Mouse (Mus musculus): ENCODE data around the gene Apobr. TPM values are rescaled to one million over a fixed set of nuclear protein-coding genes. Genes with fewer than 3 reads are reported as not detected.

The Apobr gene
- polyA plus RNA-seq, 1 experiment from 2014 or later = 0.22 TPM

DNA sequence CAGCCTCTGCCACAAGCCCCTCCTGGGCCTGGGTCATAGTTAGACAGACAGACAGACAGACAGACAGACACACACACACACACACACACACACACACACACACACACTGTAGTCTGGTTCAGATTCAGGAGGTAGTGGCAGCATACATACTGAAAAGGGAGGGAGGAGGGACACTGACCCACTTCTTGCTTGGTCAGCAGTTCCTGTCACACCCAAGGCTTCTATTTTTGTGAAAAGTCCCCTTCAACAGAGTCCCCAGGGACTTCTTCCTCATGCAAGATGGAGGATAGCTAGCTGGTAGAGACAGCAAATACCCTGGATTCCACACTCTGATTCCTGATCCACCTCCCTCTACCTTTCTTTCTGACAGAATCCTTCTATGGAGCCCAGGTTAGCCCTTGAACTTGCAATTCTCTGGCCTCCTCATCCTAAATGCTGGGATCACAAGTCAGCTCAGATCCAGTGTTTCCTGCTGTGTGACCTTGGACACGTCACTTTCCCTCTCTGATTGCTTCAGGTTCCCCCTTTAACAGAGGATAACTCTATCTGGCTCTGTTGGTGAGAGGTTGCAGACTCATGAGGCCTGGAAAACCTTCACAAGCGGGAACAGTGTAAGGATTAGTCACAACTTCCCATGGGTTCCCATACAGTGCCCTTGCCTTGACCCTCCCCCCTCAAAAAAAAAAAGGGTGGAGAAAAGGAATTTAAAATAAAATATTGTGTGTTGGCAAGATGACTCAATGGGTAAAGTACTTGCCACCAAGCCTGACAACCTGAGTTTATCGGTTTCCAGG, 41.3 kb downstream of the Apobr start:
- Histone ChIP-seq H3K36me3 (no peaks in the 10 kb centered on the region), H3K27ac (replicated peaks) (no peak overlapping the region), H3K27me3 (replicated peaks) (no peaks in the 10 kb centered on the region), H3K4me3 (replicated peaks) (no peak overlapping the region), H3K4me1 (no peaks in the 10 kb centered on the region), H3K4me2 (no peak overlapping the region), H3K9me3 (replicated peaks) (no peaks in the 10 kb centered on the region), H3K9ac (replicated peaks) (no peak overlapping the region)
- ATAC-seq (ENCODE audit: low FRiP score) = no peak
- WGBS = 87% methylated on average over 3 of the region's 3 CpGs

DNA sequence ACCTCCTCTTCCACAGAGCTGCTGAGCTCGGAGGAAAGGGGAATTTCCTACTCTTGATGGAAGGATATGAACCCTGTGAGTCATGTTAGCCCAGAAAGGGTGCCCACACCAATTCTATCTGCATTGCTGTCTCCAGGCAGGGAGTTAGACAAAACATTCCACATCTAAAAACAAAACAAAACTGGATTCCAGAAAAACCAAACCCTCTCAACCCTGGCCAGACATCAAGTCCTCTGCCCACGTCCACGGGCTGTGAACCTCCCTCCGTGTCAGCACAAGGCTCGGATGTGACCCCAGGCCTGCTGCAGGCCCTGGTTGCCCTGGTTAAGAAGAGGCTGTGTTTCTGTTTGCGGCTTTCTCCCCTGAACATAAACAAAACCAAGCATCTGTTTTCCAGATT, 43.4 kb downstream of the Apobr start:
- H3K9me3 ChIP-seq (replicated peaks) = no peaks in the 10 kb centered on the region
- WGBS = 75% methylated on average over 6 of the region's 6 CpGs
- H3K4me2 ChIP-seq = no peak overlapping the region
- no peaks in the 10 kb centered on the region for H3K27me3 ChIP-seq (replicated peaks)
- ATAC-seq (ENCODE audit: low FRiP score) = no peak
- H3K36me3 ChIP-seq = no peaks in the 10 kb centered on the region
- no peak overlapping the region for H3K9ac ChIP-seq (replicated peaks)
- H3K27ac ChIP-seq (replicated peaks) = no peak overlapping the region
- H3K4me1 ChIP-seq = no peaks in the 10 kb centered on the region
- no peak overlapping the region for H3K4me3 ChIP-seq (replicated peaks)

DNA sequence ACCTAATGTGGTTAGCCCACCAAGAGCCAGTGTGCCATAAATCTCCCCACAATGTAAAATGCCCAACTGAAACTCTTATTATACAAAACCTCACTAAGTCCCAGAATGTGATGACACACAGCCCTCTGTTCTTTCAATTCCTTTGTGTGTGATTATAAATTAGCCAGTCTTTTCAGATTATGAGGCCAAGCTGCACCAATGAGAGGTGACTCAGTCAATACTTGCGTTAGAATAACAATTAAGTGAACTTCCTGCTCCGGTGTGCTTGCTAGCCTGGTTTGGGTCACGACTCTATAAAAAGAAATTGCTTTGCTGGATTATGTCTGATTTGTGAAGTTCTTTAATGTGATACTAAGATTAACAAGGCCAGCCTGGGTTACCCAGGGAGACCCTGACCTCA, 45.2 kb downstream of the Apobr start:
- no peak overlapping the region for H3K9ac ChIP-seq (replicated peaks)
- H3K27ac ChIP-seq (replicated peaks) = no peak overlapping the region
- 7% methylated on average over 3 of the region's 3 CpGs for whole genome bisulfite sequencing
- no peak overlapping the region for H3K4me3 ChIP-seq (replicated peaks)
- no peaks in the 10 kb centered on the region for H3K4me1 ChIP-seq
- H3K27me3 ChIP-seq (replicated peaks) = no peaks in the 10 kb centered on the region
- no peaks in the 10 kb centered on the region for H3K36me3 ChIP-seq
- ATAC-seq (ENCODE audit: low FRiP score) = no peak
- H3K4me2 ChIP-seq = no peak overlapping the region
- no peaks in the 10 kb centered on the region for H3K9me3 ChIP-seq (replicated peaks)

- ATAC-seq (ENCODE audit: low FRiP score) = no peak
- H3K27me3 ChIP-seq (replicated peaks) = no peaks in the 10 kb centered on the region
- no peaks in the 10 kb centered on the region for H3K4me1 ChIP-seq
- H3K27ac ChIP-seq (replicated peaks) = no peak within 1 kb of the TSS
- H3K9ac ChIP-seq (replicated peaks) = no peak within 1 kb of the TSS
- H3K4me2 ChIP-seq = no peak within 1 kb of the TSS
- 93% methylated on average over 4 of the region's 4 CpGs for WGBS
- H3K4me3 ChIP-seq (replicated peaks) = no peak within 1 kb of the TSS
- no peaks in the 10 kb centered on the region for H3K9me3 ChIP-seq (replicated peaks)
- H3K36me3 ChIP-seq = no peaks in the 10 kb centered on the region
Measured at GRCm38 (mm10) chr7:126630824-126631518, 46.2 kb downstream of the Apobr start, which contains the start of gene Nupr1. TSS of gene Nupr1 (minus strand) at chr7:126630861.

DNA sequence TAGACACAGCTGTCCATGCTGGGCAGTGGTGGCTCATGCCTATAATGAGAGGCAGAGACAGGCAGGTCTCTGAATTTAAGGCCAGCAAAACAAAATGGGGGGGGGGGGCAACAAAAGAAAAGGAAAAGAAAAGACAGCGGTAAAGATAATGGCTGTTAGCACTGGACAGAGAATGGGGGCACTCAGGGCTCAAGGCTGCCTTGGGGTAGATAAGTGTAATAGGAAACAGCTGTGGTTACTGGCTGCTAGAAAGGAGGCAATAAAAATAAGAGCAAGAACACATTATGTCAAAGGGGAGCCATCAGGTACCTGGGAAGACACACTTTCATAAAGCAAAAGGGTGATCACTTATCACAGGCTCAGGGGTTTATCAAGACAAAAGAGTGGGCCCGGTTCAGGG, 47.7 kb downstream of the Apobr start:
- H3K27me3 ChIP-seq (replicated peaks) = no peaks in the 10 kb centered on the region
- H3K9me3 ChIP-seq (replicated peaks) = no peaks in the 10 kb centered on the region
- ATAC-seq (ENCODE audit: low FRiP score) = no peak
- no peak overlapping the region for H3K27ac ChIP-seq (replicated peaks)
- H3K4me1 ChIP-seq = no peaks in the 10 kb centered on the region
- H3K4me2 ChIP-seq = no peak overlapping the region
- no peak overlapping the region for H3K4me3 ChIP-seq (replicated peaks)
- H3K36me3 ChIP-seq = no peaks in the 10 kb centered on the region
- no peak overlapping the region for H3K9ac ChIP-seq (replicated peaks)
- WGBS = 81% methylated on average over 2 of the region's 2 CpGs

GRCm38 (mm10) chr7:126635375-126635774, 50.6 kb downstream of the Apobr start:
- H3K9me3 ChIP-seq (replicated peaks) = no peaks in the 10 kb centered on the region
- H3K4me3 ChIP-seq (replicated peaks) = no peak overlapping the region
- H3K9ac ChIP-seq (replicated peaks) = no peak overlapping the region
- H3K36me3 ChIP-seq = no peaks in the 10 kb centered on the region
- no peaks in the 10 kb centered on the region for H3K4me1 ChIP-seq
- no peak for ATAC-seq (ENCODE audit: low FRiP score)
- no peak overlapping the region for H3K27ac ChIP-seq (replicated peaks)
- H3K4me2 ChIP-seq = no peak overlapping the region
- peaks cover 6% of the 10 kb centered on the region; the same call in 1 of the 2 replicates for H3K27me3 ChIP-seq (replicated peaks)

GRCm38 (mm10) chr7:126636733-126637520, 52.2 kb downstream of the Apobr start:
- Histone ChIP-seq H3K36me3 (no peaks in the 10 kb centered on the region), H3K4me3 (replicated peaks) (no peak overlapping the region), H3K9me3 (replicated peaks) (no peaks in the 10 kb centered on the region)

More at GRCm38 (mm10) chr7:126636733-126637520, 52.2 kb downstream of the Apobr start:
- Histone ChIP-seq H3K9ac (replicated peaks) (no peak overlapping the region), H3K4me1 (no peaks in the 10 kb centered on the region), H3K27ac (replicated peaks) (no peak overlapping the region), H3K27me3 (replicated peaks) (peaks cover 6% of the 10 kb centered on the region; the same call in 1 of the 2 replicates), H3K4me2 (no peak overlapping the region)
- WGBS = 18% methylated on average over 4 of the region's 4 CpGs
- no peak for ATAC-seq (ENCODE audit: low FRiP score)

Small RNA genes within 50 kb of the gene (microRNA-seq; reads per million reads assigned to microRNA genes)
- gene Mir7059 = 1.2 reads per million

Other genes with a start within 250 kb of the Apobr start
- 0.56 and 31.7 TPM in 2 replicates for gene Lat, start 215.4 kb upstream of the Apobr start, polyA plus RNA-seq (2015; fragmentation: Nextera tagmentation; extraction: Ambion mirVana)
- 82.4 and 92.7 TPM in 2 replicates for gene Spns1, start 207.5 kb upstream of the Apobr start, polyA plus RNA-seq (2015; fragmentation: Nextera tagmentation; extraction: Ambion mirVana)
- gene Nfatc2ip, start 188.2 kb upstream of the Apobr start, polyA plus RNA-seq (2015; fragmentation: Nextera tagmentation; extraction: Ambion mirVana) = 2.4 and 2.8 TPM in 2 replicates
- 0.22 and 0.26 TPM in 2 replicates for gene Cd19, start 170.1 kb upstream of the Apobr start, polyA plus RNA-seq (2015; fragmentation: Nextera tagmentation; extraction: Ambion mirVana)
- 22.2 and 22.9 TPM in 2 replicates for gene Rabep2, start 156.2 kb upstream of the Apobr start, polyA plus RNA-seq (2015; fragmentation: Nextera tagmentation; extraction: Ambion mirVana)
- 6.5 and 12.7 TPM in 2 replicates for gene Atp2a1, start 121.8 kb upstream of the Apobr start, polyA plus RNA-seq (2015; fragmentation: Nextera tagmentation; extraction: Ambion mirVana)
- gene Sh2b1, start 109.5 kb upstream of the Apobr start, polyA plus RNA-seq (2015; fragmentation: Nextera tagmentation; extraction: Ambion mirVana) = 69.4 and 69.6 TPM in 2 replicates
- 139 and 147 TPM in 2 replicates for gene Tufm, start 97.6 kb upstream of the Apobr start, polyA plus RNA-seq (2015; fragmentation: Nextera tagmentation; extraction: Ambion mirVana)
- 66.0 and 69.5 TPM in 2 replicates for gene Atxn2l, start 81.5 kb upstream of the Apobr start, polyA plus RNA-seq (2015; fragmentation: Nextera tagmentation; extraction: Ambion mirVana)
- 178 and 194 TPM in 2 replicates for gene Eif3c, start 18.5 kb upstream of the Apobr start, polyA plus RNA-seq (2015; fragmentation: Nextera tagmentation; extraction: Ambion mirVana)
- 32.6 and 32.7 TPM in 2 replicates for gene Cln3, start 875 bp downstream of the Apobr start, polyA plus RNA-seq (2015; fragmentation: Nextera tagmentation; extraction: Ambion mirVana)
- not detected in 2 replicates for gene Il27, start 10.0 kb downstream of the Apobr start, polyA plus RNA-seq (2015; fragmentation: Nextera tagmentation; extraction: Ambion mirVana)
- 12.4 and 13.9 TPM in 2 replicates for gene Nupr1, start 45.9 kb downstream of the Apobr start, polyA plus RNA-seq (2015; fragmentation: Nextera tagmentation; extraction: Ambion mirVana)
- 53.2 and 64.5 TPM in 2 replicates for gene Sgf29, start 64.4 kb downstream of the Apobr start, polyA plus RNA-seq (2015; fragmentation: Nextera tagmentation; extraction: Ambion mirVana)
- 3.4 and 5.1 TPM in 2 replicates for gene Sult1a1, start 91.5 kb downstream of the Apobr start, polyA plus RNA-seq (2015; fragmentation: Nextera tagmentation; extraction: Ambion mirVana)
- gene Bola2, start 110.5 kb downstream of the Apobr start, polyA plus RNA-seq (2015; fragmentation: Nextera tagmentation; extraction: Ambion mirVana) = 131 and 154 TPM in 2 replicates
- gene Slx1b, start 110.8 kb downstream of the Apobr start, polyA plus RNA-seq (2015; fragmentation: Nextera tagmentation; extraction: Ambion mirVana) = 13.9 and 18.2 TPM in 2 replicates
- 120 and 192 TPM in 2 replicates for gene Coro1a, start 122.8 kb downstream of the Apobr start, polyA plus RNA-seq (2015; fragmentation: Nextera tagmentation; extraction: Ambion mirVana)
- 104 and 105 TPM in 2 replicates for gene Mapk3, start 174.7 kb downstream of the Apobr start, polyA plus RNA-seq (2015; fragmentation: Nextera tagmentation; extraction: Ambion mirVana)
- gene Gdpd3, start 181.4 kb downstream of the Apobr start, polyA plus RNA-seq (2015; fragmentation: Nextera tagmentation; extraction: Ambion mirVana) = 1.0 and 1.5 TPM in 2 replicates
- 187 and 207 TPM in 2 replicates for gene Ypel3, start 192.0 kb downstream of the Apobr start, polyA plus RNA-seq (2015; fragmentation: Nextera tagmentation; extraction: Ambion mirVana)
- gene Tbx6, start 196.5 kb downstream of the Apobr start, polyA plus RNA-seq (2015; fragmentation: Nextera tagmentation; extraction: Ambion mirVana) = 0.34 and 0.35 TPM in 2 replicates
- gene Ppp4c, start 207.6 kb downstream of the Apobr start, polyA plus RNA-seq (2015; fragmentation: Nextera tagmentation; extraction: Ambion mirVana) = 154 and 188 TPM in 2 replicates
- 48.2 and 54.4 TPM in 2 replicates for gene Fam57b, start 212.7 kb downstream of the Apobr start, polyA plus RNA-seq (2015; fragmentation: Nextera tagmentation; extraction: Ambion mirVana)
- not detected in 2 replicates for gene 4930451I11Rik, start 246.7 kb downstream of the Apobr start, polyA plus RNA-seq (2015; fragmentation: Nextera tagmentation; extraction: Ambion mirVana)